Mouse (Mus musculus) spleen, adult 2 months (tissue): Measurements from ENCODE around the gene Nkx1-2.

Source experiments
- CTCF ChIP-seq: fragments of 200-500 bp; IDR thresholded peaks from 2 replicates; pipeline ENCODE4 v1.5.1; 2011; ENCODE audit warnings: mild to moderate bottlenecking, inconsistent platforms; ENCODE audit not compliant: insufficient read depth, insufficient read length, insufficient replicate concordance; ENCODE audit errors: extremely low read depth
- POLR2A ChIP-seq: fragments of 200-500 bp; IDR thresholded peaks from 2 replicates; pipeline ENCODE4 v1.6.1; 2011; ENCODE audit warnings: low read depth, low read length, inconsistent platforms

DNA sequence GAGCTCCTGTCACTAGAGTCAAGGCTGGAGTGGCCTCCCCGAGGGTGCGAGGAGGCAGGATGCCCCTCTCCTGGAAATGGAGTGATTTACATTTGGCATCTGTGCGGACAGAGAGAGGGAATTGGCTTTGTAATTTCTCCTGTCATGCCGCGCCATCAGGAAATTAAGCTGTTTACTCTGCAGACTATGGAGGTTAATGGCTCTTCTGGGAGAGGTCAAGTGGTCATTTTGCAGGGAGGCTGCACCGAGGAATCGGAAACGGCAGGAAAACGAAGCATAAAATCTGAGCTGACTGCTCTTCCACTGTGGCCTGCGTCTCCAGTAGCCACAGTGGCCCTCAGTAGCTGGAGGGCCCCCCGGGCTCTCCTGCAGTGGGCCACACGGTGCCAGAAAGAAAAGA lies 37.9 kb upstream of the Nkx1-2 start:
- TF ChIP-seq POLR2A = no peak
- TF ChIP-seq CTCF = no peak
